Mouse (Mus musculus) mesoderm, embryonic 11.5 days (tissue): Measurements from ENCODE around the gene Mapk12.

ENCODE experiments used
- DNase-seq: peaks from one replicate; pipeline ENCODE4 v3.0.0-alpha.2; 2012; ENCODE audit warnings: low read depth, low spot score

Mapk12 gene

GRCm38 (mm10) chr15:89138531-89138930, 2.0 kb downstream of the Mapk12 start:
- DNase-seq = no peak

- DNase-seq = no peak
Observed at GRCm38 (mm10) chr15:89138046-89138405, 2.5 kb downstream of the Mapk12 start.

GRCm38 (mm10) chr15:89137378-89138045, 3.0 kb downstream of the Mapk12 start:
- no peak for DNase-seq

GRCm38 (mm10) chr15:89136461-89137155, 3.9 kb downstream of the Mapk12 start:
- DNase-seq = no peak

- no peak for DNase-seq
Observed at GRCm38 (mm10) chr15:89131316-89131715, 9.2 kb downstream of the Mapk12 start.

GRCm38 (mm10) chr15:89130245-89130644, 10.3 kb downstream of the Mapk12 start:
- no peak for DNase-seq

GRCm38 (mm10) chr15:89128382-89129350, 11.8 kb downstream of the Mapk12 start, which contains the start of gene Hdac10:
Gene Hdac10, minus strand, starts transcription at chr15:89128700.
- peak; percentile 88 for DNase-seq

- DNase-seq = no peak
Observed at GRCm38 (mm10) chr15:89127364-89127940, 13.1 kb downstream of the Mapk12 start.

- no peak for DNase-seq
Observed at GRCm38 (mm10) chr15:89126622-89127021, 13.9 kb downstream of the Mapk12 start.

- no peak for DNase-seq
Observed at GRCm38 (mm10) chr15:89125351-89125750, 15.2 kb downstream of the Mapk12 start.

- no peak for DNase-seq
Observed at GRCm38 (mm10) chr15:89124312-89124711, 16.2 kb downstream of the Mapk12 start.

GRCm38 (mm10) chr15:89123595-89123994, 16.9 kb downstream of the Mapk12 start:
- no peak for DNase-seq

GRCm38 (mm10) chr15:89122649-89123366, 17.7 kb downstream of the Mapk12 start, which contains the start of gene Tubgcp6:
Gene Tubgcp6, minus strand, starts transcription at chr15:89123112.
- peak; percentile 95 for DNase-seq

- DNase-seq = no peak
Observed at GRCm38 (mm10) chr15:89118007-89118406, 22.5 kb downstream of the Mapk12 start.

GRCm38 (mm10) chr15:89110147-89110546, 30.4 kb downstream of the Mapk12 start:
- DNase-seq = no peak

- no peak for DNase-seq
Observed at GRCm38 (mm10) chr15:89106976-89107375, 33.5 kb downstream of the Mapk12 start.

- DNase-seq = no peak
Observed at GRCm38 (mm10) chr15:89106073-89106472, 34.4 kb downstream of the Mapk12 start.

- DNase-seq = no peak
Observed at GRCm38 (mm10) chr15:89104425-89104824, 36.1 kb downstream of the Mapk12 start.

GRCm38 (mm10) chr15:89103921-89104320, 36.6 kb downstream of the Mapk12 start:
- no peak for DNase-seq

GRCm38 (mm10) chr15:89102646-89103045, 37.9 kb downstream of the Mapk12 start:
- no peak for DNase-seq

GRCm38 (mm10) chr15:89100823-89101222, 39.7 kb downstream of the Mapk12 start:
- DNase-seq = no peak
